Mouse (Mus musculus): ENCODE measurements around the gene Epn1.

GRCm38 (mm10) chr7:5060239-5060731 is 19.8 kb upstream of the Epn1 start:
- no peak for TF ChIP-seq EP300 (IDR thresholded peaks at IDR 0.05; ENCODE audit: low read depth in 1 of 2, low read length in 2 of 2)
- peak; percentile 58; the same call in 1 of the 2 replicates for TF ChIP-seq HCFC1 (IDR thresholded peaks at IDR 0.05; ENCODE audit: low read depth, low read length)
- no peak for TF ChIP-seq POLR2A (IDR thresholded peaks at IDR 0.05; ENCODE audit: control insufficient read depth in 1 of 2, insufficient read depth in 1 of 2, low read depth in 1 of 2, low read length in 2 of 2, poor library complexity in 1 of 2)
- no peak for TF ChIP-seq USF1 (IDR thresholded peaks at IDR 0.05; ENCODE audit: low read depth, low read length)
- TF ChIP-seq CTCF (IDR thresholded peaks at IDR 0.05 in 2 of 3, conservative IDR thresholded peaks at IDR 0.05 in 1 of 3; ENCODE audit: control insufficient read depth in 1 of 3, insufficient read depth in 1 of 3, low read depth in 2 of 3, low read length in 3 of 3, poor library complexity in 1 of 3, severe bottlenecking in 1 of 3) = peak; percentile 36 to 72 (median 69); a peak in 5 of 6 replicates
- TF ChIP-seq ZC3H11A (IDR thresholded peaks at IDR 0.05; ENCODE audit: low read depth, low read length) = peak; percentile 46

All from MEL (cell line).